Mouse (Mus musculus) stomach, embryonic 14.5 days (tissue): ENCODE measurements at regions not wholly inside any gene's neighbourhood (a gene's known extent, or its start where the extent isn't known, plus 50 kb on each side); places are given as distances from the start of the nearest gene placed in this dataset. TPM values are rescaled to one million over a fixed set of nuclear protein-coding genes. Genes with fewer than 3 reads are reported as not detected.

ENCODE experiments used
- ATAC-seq: fragments of 200-750 bp; cut with Nextera tagmentation; 2 replicates; pipeline ENCODE4 v1.8.0; 2017; ENCODE audit warnings: low read depth, moderate TSS enrichment; ENCODE audit not compliant: insufficient number of reproducible peaks, insufficient read depth, low FRiP score
- H3K27ac ChIP-seq: fragments of 300-500 bp; sonication (generic); 2 replicates; pipeline ENCODE4 v1.5.1; 2014; ENCODE audit warnings: mild to moderate bottlenecking, low read length, moderate library complexity, mixed read lengths
- H3K27me3 ChIP-seq: fragments of 300-500 bp; sonication (generic); 2 replicates; pipeline ENCODE4 v1.6.1; 2014; ENCODE audit warnings: low read length, control low read depth, mixed read lengths; ENCODE audit not compliant: control insufficient read depth, insufficient read depth
- H3K36me3 ChIP-seq: fragments of 300-500 bp; sonication (generic); 2 replicates; pipeline ENCODE4 v1.6.1; 2014; ENCODE audit warnings: mild to moderate bottlenecking, control low read depth, low read length, moderate library complexity, mixed read lengths; ENCODE audit not compliant: control insufficient read depth, insufficient read depth
- H3K4me1 ChIP-seq: fragments of 300-500 bp; sonication (generic); 2 replicates; pipeline ENCODE4 v1.6.1; 2014; ENCODE audit warnings: low read length, control low read depth, mixed read lengths; ENCODE audit not compliant: control insufficient read depth, insufficient read depth
- H3K4me2 ChIP-seq: fragments of 300-500 bp; sonication (generic); replicated peaks from 2 replicates; pipeline ENCODE4 v1.6.1; 2014; ENCODE audit warnings: low read depth, low read length, control low read depth
- H3K4me3 ChIP-seq: fragments of 300-500 bp; sonication (generic); 2 replicates; pipeline ENCODE4 v1.5.1; 2014; ENCODE audit warnings: low read depth, low read length, control low read depth
- H3K9ac ChIP-seq: fragments of 300-500 bp; sonication (generic); replicated peaks from 2 replicates; pipeline ENCODE4 v1.6.1; 2014; ENCODE audit warnings: low read depth, mild to moderate bottlenecking, control low read depth, low read length, moderate library complexity, mixed read lengths
- H3K9me3 ChIP-seq: fragments of 300-500 bp; sonication (generic); 2 replicates; pipeline ENCODE4 v1.6.1; 2016; ENCODE audit warnings: low read depth, low read length, control low read depth; ENCODE audit not compliant: control insufficient read depth
- WGBS: fragments of 180-500 bp; shearing (Covaris S2); extraction: QIAGEN DNeasy Blood & Tissue Kit; methylation state at CpG from one replicate; pipeline ENCODE4 v1.1.7; 2014; 5-methylcytosine and 5-hydroxymethylcytosine counted together
- microRNA-seq: library from miRNA; unstranded; fragments of <30 nt; microRNA quantifications from one replicate; pipeline ENCODE4, GENCODE M21; 2016

DNA sequence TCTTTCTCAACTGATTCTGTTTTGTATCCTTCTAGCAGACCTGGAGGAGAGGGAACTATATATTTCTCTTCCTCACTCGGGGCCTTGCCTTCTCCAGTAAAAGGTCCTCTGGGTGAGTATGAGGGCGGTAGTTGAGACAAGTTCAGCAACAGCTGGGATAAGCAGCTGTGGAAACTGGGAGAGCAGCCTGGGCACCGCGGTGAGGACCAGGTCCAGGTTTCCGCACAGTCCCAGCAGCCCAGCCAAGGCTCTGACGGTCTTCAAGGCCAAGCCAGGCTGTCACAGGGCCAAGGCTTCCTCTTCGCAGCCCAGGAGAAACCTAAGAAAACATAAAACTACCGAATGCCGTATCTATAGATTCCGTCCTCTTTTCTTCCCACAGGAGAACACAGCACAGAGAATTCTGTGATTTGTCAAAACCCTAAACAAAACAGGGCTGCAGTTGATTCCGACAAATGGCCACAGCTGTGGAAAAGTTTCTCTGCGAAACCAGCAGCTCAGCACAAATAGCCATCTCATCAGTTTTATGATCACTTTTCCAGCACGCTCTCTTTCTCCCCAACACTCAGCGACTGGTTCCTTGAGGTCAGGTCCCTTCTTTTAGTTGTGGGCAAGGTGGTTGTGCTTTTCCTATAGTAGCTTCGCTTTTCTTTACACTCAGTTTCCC, 55.5 kb upstream of the Marcks start:
- Histone ChIP-seq H3K4me3 (no peak overlapping the region), H3K36me3 (no peaks in the 10 kb centered on the region), H3K9me3 (no peaks in the 10 kb centered on the region), H3K4me1 (peaks cover 9% of the 10 kb centered on the region; the same call in 1 of the 2 replicates), H3K4me2 (no peak overlapping the region), H3K27ac (peak overlapping the region; percentile 86), H3K27me3 (no peaks in the 10 kb centered on the region), H3K9ac (no peak overlapping the region)
- peak; percentile 42; the same call in 1 of the 2 replicates for ATAC-seq
- 65% methylated on average over 15 of the region's 15 CpGs for WGBS

DNA sequence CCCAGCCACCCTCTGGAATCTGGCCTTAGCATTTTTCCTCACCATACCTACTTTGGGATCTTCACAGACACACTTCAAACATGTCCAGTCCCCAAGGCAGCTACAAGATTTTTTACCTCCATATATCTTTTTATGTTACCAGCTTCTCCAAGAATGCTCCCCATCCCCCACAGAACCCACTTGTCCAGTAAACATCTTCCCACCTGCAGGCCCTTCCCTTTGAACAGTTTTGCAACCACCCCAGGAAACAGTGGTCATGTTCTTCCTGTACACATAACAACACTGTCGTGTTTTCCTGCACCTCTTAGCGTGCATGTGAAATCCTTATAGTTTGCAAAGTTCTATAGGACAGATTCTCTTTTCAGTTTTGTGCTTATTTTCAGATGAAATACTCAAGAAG, 53.9 kb upstream of the Marcks start:
- Histone ChIP-seq H3K27me3 (no peaks in the 10 kb centered on the region), H3K36me3 (no peaks in the 10 kb centered on the region), H3K4me1 (peaks cover 9% of the 10 kb centered on the region; the same call in 1 of the 2 replicates), H3K4me2 (no peak overlapping the region), H3K9me3 (no peaks in the 10 kb centered on the region), H3K27ac (no peak overlapping the region), H3K9ac (no peak overlapping the region), H3K4me3 (no peak overlapping the region)
- 84% methylated on average over 2 of the region's 2 CpGs for WGBS
- ATAC-seq: no peak

DNA sequence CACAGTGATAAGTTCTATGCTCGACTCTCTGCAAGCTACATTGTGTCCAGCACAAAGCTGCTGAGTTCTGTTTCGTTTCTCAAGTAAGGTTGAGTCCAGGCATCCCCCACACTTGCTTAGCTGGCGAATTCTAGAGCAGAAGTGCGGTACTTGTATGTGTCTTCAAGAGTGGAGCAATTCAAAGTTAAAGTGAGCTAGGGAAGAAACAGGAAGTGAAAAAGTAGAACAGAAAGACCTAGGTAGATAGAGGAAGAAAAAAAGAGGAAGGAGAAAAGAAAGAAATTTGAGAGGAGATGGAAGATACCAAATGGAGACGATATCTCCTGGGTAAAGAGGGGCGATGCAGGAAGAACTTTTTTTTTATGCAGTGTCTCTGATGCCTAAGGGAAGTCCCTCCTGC, 51.4 kb upstream of the Marcks start:
- H3K9ac ChIP-seq: no peak overlapping the region
- H3K4me1 ChIP-seq: peaks cover 9% of the 10 kb centered on the region; the same call in 1 of the 2 replicates
- H3K4me3 ChIP-seq: no peak overlapping the region
- H3K27ac ChIP-seq: no peak overlapping the region
- WGBS: 78% methylated on average over 6 of the region's 6 CpGs
- H3K9me3 ChIP-seq: no peaks in the 10 kb centered on the region
- H3K27me3 ChIP-seq: no peaks in the 10 kb centered on the region
- no peak overlapping the region for H3K4me2 ChIP-seq
- no peaks in the 10 kb centered on the region for H3K36me3 ChIP-seq
- ATAC-seq: no peak

Small RNA genes in the stretch of these regions (microRNA-seq; reads per million reads assigned to microRNA genes)
- not detected for gene Gm24710
